Mouse (Mus musculus) MEL (cell line): ENCODE measurements around the gene Slc25a20. TPM values are rescaled to one million over a fixed set of nuclear protein-coding genes. Genes with fewer than 3 reads are reported as not detected.

Experiments
- DNase-seq: peaks from one replicate; pipeline ENCODE4 v3.0.0; 2011; ENCODE audit warnings: low read depth, low spot score
- H3K27ac ChIP-seq: 2 replicates; pipeline ENCODE4 v1.5.1; 2012; ENCODE audit warnings: low read depth, mild to moderate bottlenecking, control low read depth, low read length, moderate library complexity; ENCODE audit not compliant: control insufficient read depth
- H3K27me3 ChIP-seq, 2 experiments: fragments of 150-350 bp in 1 of 2; sonication (generic) in 1 of 2; 2 replicates each; pipeline ENCODE4 v1.6.1; 2012; ENCODE audit warnings: low read length in 2 of 2, mild to moderate bottlenecking in 2 of 2, improper control_type of control experiment in 1 of 2, moderate library complexity in 1 of 2; ENCODE audit not compliant: insufficient read depth in 2 of 2, control insufficient read depth in 1 of 2
- H3K36me3 ChIP-seq, 2 experiments: 2 replicates each; pipeline ENCODE4 v1.6.1; 2012 to 2014; ENCODE audit warnings: low read length in 2 of 2, improper control_type of control experiment in 1 of 2, inconsistent platforms in 1 of 2, mild to moderate bottlenecking in 1 of 2; ENCODE audit not compliant: insufficient read depth in 2 of 2, control insufficient read depth in 1 of 2
- H3K4me1 ChIP-seq, 2 experiments: fragments of 150-350 bp in 1 of 2; sonication (generic) in 1 of 2; 2 replicates each; pipeline ENCODE4 v1.6.1; 2012; ENCODE audit warnings: low read length in 2 of 2, improper control_type of control experiment in 1 of 2, mild to moderate bottlenecking in 1 of 2; ENCODE audit not compliant: insufficient read depth in 2 of 2, control insufficient read depth in 1 of 2
- H3K4me3 ChIP-seq, 2 experiments: fragments of 150-350 bp in 1 of 2; sonication (generic) in 1 of 2; 2 replicates each; pipeline ENCODE4 v1.5.1; 2012; ENCODE audit warnings: low read depth in 2 of 2, low read length in 2 of 2, mild to moderate bottlenecking in 2 of 2, moderate library complexity in 2 of 2, control low read depth in 1 of 2, improper control_type of control experiment in 1 of 2; ENCODE audit not compliant: control insufficient read depth in 1 of 2, insufficient read depth in 1 of 2
- H3K79me2 ChIP-seq: 2 replicates; pipeline ENCODE4 v1.6.1; 2012; ENCODE audit warnings: mild to moderate bottlenecking, low read length, moderate library complexity; ENCODE audit not compliant: control insufficient read depth, poor library complexity, insufficient read depth
- H3K9ac ChIP-seq: 2 replicates; pipeline ENCODE4 v1.6.1; 2012; ENCODE audit warnings: low read depth, mild to moderate bottlenecking, control low read depth, low read length, moderate library complexity; ENCODE audit not compliant: control insufficient read depth, poor library complexity, severe bottlenecking
- H3K9me3 ChIP-seq: fragments of 150-350 bp; sonication (generic); replicated peaks from 2 replicates; pipeline ENCODE4 v1.6.1; 2012; ENCODE audit warnings: mild to moderate bottlenecking, low read length, improper control_type of control experiment, moderate library complexity; ENCODE audit not compliant: insufficient read depth
- CHD2 ChIP-seq: IDR thresholded peaks from 2 replicates; pipeline ENCODE4 v1.6.1; 2011; ENCODE audit warnings: low read length, improper control_type of control experiment
- CTCF ChIP-seq, 3 experiments: IDR thresholded peaks in 2 of 3; conservative IDR thresholded peaks in 1 of 3; 2 replicates each; pipeline ENCODE4 v1.5.1; 2011 to 2012; ENCODE audit warnings: low read length in 3 of 3, low read depth in 2 of 3, mild to moderate bottlenecking in 2 of 3, improper control_type of control experiment in 1 of 3, inconsistent platforms in 1 of 3, mixed read lengths in 1 of 3, moderate library complexity in 1 of 3; ENCODE audit not compliant: control insufficient read depth in 1 of 3, insufficient read depth in 1 of 3, poor library complexity in 1 of 3, severe bottlenecking in 1 of 3
- E2F4 ChIP-seq: IDR thresholded peaks from 2 replicates; pipeline ENCODE4 v1.6.1; 2011; ENCODE audit warnings: low read depth, low read length, improper control_type of control experiment, borderline replicate concordance
- ELF1 ChIP-seq: IDR thresholded peaks from 2 replicates; pipeline ENCODE4 v1.6.1; 2014; ENCODE audit warnings: low read depth, mild to moderate bottlenecking, inconsistent platforms, low read length, improper control_type of control experiment, moderate library complexity
- EP300 ChIP-seq, 2 experiments: IDR thresholded peaks; 2 replicates each; pipeline ENCODE4 v1.6.1; 2011; ENCODE audit warnings: improper control_type of control experiment in 2 of 2, low read length in 2 of 2, low read depth in 1 of 2, mild to moderate bottlenecking in 1 of 2
- ETS1 ChIP-seq: IDR thresholded peaks from 2 replicates; pipeline ENCODE4 v1.6.1; 2012; ENCODE audit warnings: low read depth, mild to moderate bottlenecking, inconsistent platforms, low read length, improper control_type of control experiment, moderate library complexity
- KAT2A ChIP-seq: conservative IDR thresholded peaks from 2 replicates; pipeline ENCODE4 v1.6.1; 2012; ENCODE audit warnings: low read depth, low read length, improper control_type of control experiment, inconsistent platforms
- MAFK ChIP-seq: IDR thresholded peaks from 2 replicates; pipeline ENCODE4 v1.6.1; 2011; ENCODE audit warnings: low read depth, mild to moderate bottlenecking, low read length, improper control_type of control experiment, borderline replicate concordance
- MAX ChIP-seq: IDR thresholded peaks from 2 replicates; pipeline ENCODE4 v1.6.1; 2011; ENCODE audit warnings: low read length, improper control_type of control experiment
- MAZ ChIP-seq: IDR thresholded peaks from 2 replicates; pipeline ENCODE4 v1.6.1; 2012; ENCODE audit warnings: low read depth, mild to moderate bottlenecking, inconsistent platforms, low read length, improper control_type of control experiment
- MEF2A ChIP-seq: IDR thresholded peaks from 2 replicates; pipeline ENCODE4 v1.6.1; 2014; ENCODE audit warnings: low read depth, mild to moderate bottlenecking, inconsistent platforms, low read length, improper control_type of control experiment; ENCODE audit not compliant: poor library complexity, insufficient replicate concordance, severe bottlenecking; ENCODE audit errors: extremely low read depth
- MXI1 ChIP-seq: IDR thresholded peaks from 2 replicates; pipeline ENCODE4 v1.6.1; 2011; ENCODE audit warnings: mild to moderate bottlenecking, low read depth, low read length, improper control_type of control experiment
- NELFE ChIP-seq: IDR thresholded peaks from 2 replicates; pipeline ENCODE4 v1.6.1; 2011; ENCODE audit warnings: low read depth, low read length, improper control_type of control experiment
- NRF1 ChIP-seq: IDR thresholded peaks from 2 replicates; pipeline ENCODE4 v1.6.1; 2014; ENCODE audit warnings: low read depth, mild to moderate bottlenecking, inconsistent platforms, low read length, improper control_type of control experiment, moderate library complexity; ENCODE audit not compliant: poor library complexity, insufficient read depth, severe bottlenecking
- POLR2A ChIP-seq, 2 experiments: IDR thresholded peaks; 2 replicates each; pipeline ENCODE4 v1.6.1; 2011 to 2012; ENCODE audit warnings: low read length in 2 of 2, mild to moderate bottlenecking in 2 of 2, control low read depth in 1 of 2, improper control_type of control experiment in 1 of 2, low read depth in 1 of 2, moderate library complexity in 1 of 2; ENCODE audit not compliant: control insufficient read depth in 1 of 2, insufficient read depth in 1 of 2, poor library complexity in 1 of 2
- POLR2AphosphoS2 ChIP-seq: IDR thresholded peaks from 2 replicates; pipeline ENCODE4 v1.6.1; 2011; ENCODE audit warnings: low read length, improper control_type of control experiment
- POLR2AphosphoS5 ChIP-seq: IDR thresholded peaks from 2 replicates; pipeline ENCODE4 v1.6.1; 2012; ENCODE audit warnings: low read depth, borderline replicate concordance, mild to moderate bottlenecking, inconsistent platforms, low read length, moderate library complexity, mixed read lengths
- RAD21 ChIP-seq: IDR thresholded peaks from 2 replicates; pipeline ENCODE4 v1.6.1; 2011; ENCODE audit warnings: mild to moderate bottlenecking, low read depth, low read length, improper control_type of control experiment
- RCOR1 ChIP-seq: IDR thresholded peaks from 2 replicates; pipeline ENCODE4 v1.6.1; 2012; ENCODE audit warnings: low read depth, mild to moderate bottlenecking, inconsistent platforms, low read length, improper control_type of control experiment
- SIN3A ChIP-seq: IDR thresholded peaks from 2 replicates; pipeline ENCODE4 v1.6.1; 2012; ENCODE audit warnings: low read length, improper control_type of control experiment, inconsistent platforms
- SMC3 ChIP-seq: IDR thresholded peaks from 2 replicates; pipeline ENCODE4 v1.6.1; 2011; ENCODE audit warnings: low read depth, low read length, improper control_type of control experiment
- TAL1 ChIP-seq: IDR thresholded peaks from 2 replicates; pipeline ENCODE4 v1.6.1; 2012; ENCODE audit warnings: mild to moderate bottlenecking, inconsistent platforms, low read length, moderate library complexity, mixed read lengths
- TBP ChIP-seq: IDR thresholded peaks from 2 replicates; pipeline ENCODE4 v1.8.0; 2011; ENCODE audit warnings: low read depth, low read length, improper control_type of control experiment
- UBTF ChIP-seq: IDR thresholded peaks from 2 replicates; pipeline ENCODE4 v1.6.1; 2012; ENCODE audit warnings: low read depth, mild to moderate bottlenecking, inconsistent platforms, low read length, improper control_type of control experiment, moderate library complexity, borderline replicate concordance; ENCODE audit not compliant: insufficient read depth
- USF1 ChIP-seq: IDR thresholded peaks from 2 replicates; pipeline ENCODE4 v1.6.1; 2014; ENCODE audit warnings: low read depth, mild to moderate bottlenecking, inconsistent platforms, low read length, improper control_type of control experiment, moderate library complexity
- ZNF384 ChIP-seq: IDR thresholded peaks from 2 replicates; pipeline ENCODE4 v1.6.1; 2012; ENCODE audit warnings: low read depth, mild to moderate bottlenecking, inconsistent platforms, low read length, improper control_type of control experiment
- polyA plus RNA-seq, 2 experiments: library from polyadenylated mRNA; stranded (reverse) in 1 of 2; unstranded in 1 of 2; fragments of >175 nt in 1 of 2; fragments of >200 nt in 1 of 2; gene quantifications; 2 replicates each; pipeline versions ENCODE4 v1.2.1 to v1.2.4; 2012; ENCODE audit warnings: low replicate concordance in 2 of 2, low read depth in 1 of 2; ENCODE audit not compliant: insufficient read length in 2 of 2, insufficient read depth in 1 of 2, missing spikeins in 1 of 2
- total RNA-seq: library from RNA; depleted of rRNA; stranded (reverse); fragments of 300-350 nt; gene quantifications from 2 replicates; pipeline ENCODE4 v1.2.3, GENCODE M21; 2012

The Slc25a20 gene
- total and polyA plus RNA-seq, 3 experiments: 19.3 to 24.1 TPM; not detected in 1

DNA sequence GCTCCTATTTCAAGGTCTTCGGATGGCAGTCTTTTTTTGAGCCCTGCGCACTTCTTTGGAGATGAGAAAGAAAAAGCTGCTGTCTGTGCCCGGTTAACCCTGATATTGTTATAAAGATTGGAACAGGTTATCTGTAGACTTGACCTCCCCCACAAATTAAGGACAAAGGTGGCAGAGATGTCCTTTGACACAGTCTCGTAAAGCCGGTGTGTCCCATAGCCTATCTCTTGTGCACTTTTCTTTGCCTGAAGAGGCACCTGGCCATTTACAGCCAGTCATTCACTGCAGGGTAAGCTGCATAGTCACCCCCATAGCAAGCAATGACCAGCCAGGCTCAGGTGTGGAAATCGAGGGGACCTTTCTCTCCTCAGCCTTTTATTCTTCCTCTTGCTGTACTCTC is 772 bp downstream of the Slc25a20 start:
- no peak for DNase-seq
- no peaks in the 10 kb centered on the region for H3K79me2 ChIP-seq
- H3K4me3 ChIP-seq: peak overlapping the region; percentile 87 to 97
- H3K9ac ChIP-seq: peak overlapping the region; percentile 80
- H3K9me3 ChIP-seq: no peaks in the 10 kb centered on the region
- H3K27me3 ChIP-seq: no peaks in the 10 kb centered on the region
- peaks cover 3 to 10% of the 10 kb centered on the region in 2 experiments; a peak in 3 of 4 replicates for H3K4me1 ChIP-seq
- no peak overlapping the region for H3K27ac ChIP-seq
- TF ChIP-seq POLR2AphosphoS2 (no peak), NELFE (no peak), SMC3 (no peak), ZNF384 (no peak), E2F4 (no peak), POLR2A (IDR thresholded peaks at IDR 0.05; ENCODE audit: control insufficient read depth in 1 of 2, insufficient read depth in 1 of 2, low read depth in 1 of 2, low read length in 2 of 2, poor library complexity in 1 of 2) (no peak), SIN3A (no peak), KAT2A (no peak), TBP (no peak), CHD2 (no peak), ETS1 (no peak), USF1 (no peak), MAX (no peak), POLR2AphosphoS5 (no peak), MEF2A (no peak), TAL1 (no peak)
- H3K36me3 ChIP-seq: peaks cover 0 to 8% of the 10 kb centered on the region in 2 experiments; a peak in 2 of 4 replicates

DNA sequence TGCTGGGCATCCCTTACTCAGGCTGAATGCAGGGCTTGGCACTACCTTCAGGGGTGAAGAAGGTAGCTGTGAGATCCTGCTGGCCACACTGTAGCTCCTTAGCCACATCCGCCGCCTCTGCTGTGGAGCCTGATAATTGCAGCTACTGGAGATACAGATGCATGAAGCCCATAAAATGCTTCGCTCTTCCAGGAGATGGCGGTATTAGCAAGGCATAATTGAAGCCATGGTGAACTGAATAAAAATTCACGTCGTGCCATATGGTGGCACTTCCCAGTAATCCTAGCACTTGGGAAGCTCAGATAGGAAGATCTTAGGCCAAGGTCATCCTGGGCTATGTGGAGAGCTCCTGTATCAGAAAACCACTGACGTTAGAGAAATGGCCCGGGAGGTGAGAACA is 8.0 kb downstream of the Slc25a20 start:
- H3K9ac ChIP-seq: no peak overlapping the region
- H3K79me2 ChIP-seq: no peaks in the 10 kb centered on the region
- no peaks in the 10 kb centered on the region for H3K36me3 ChIP-seq
- no peak for TF ChIP-seq ELF1
- TF ChIP-seq MAFK: no peak
- no peak for TF ChIP-seq RCOR1
- TF ChIP-seq MEF2A: no peak
- TF ChIP-seq POLR2AphosphoS2: no peak
- no peak for TF ChIP-seq RAD21
- no peak for TF ChIP-seq TBP
- no peak for TF ChIP-seq UBTF
- no peak for TF ChIP-seq NRF1
- TF ChIP-seq SMC3: no peak
- TF ChIP-seq MXI1: no peak
- no peak for TF ChIP-seq EP300 (IDR thresholded peaks at IDR 0.05; ENCODE audit: low read depth in 1 of 2, low read length in 2 of 2)
- TF ChIP-seq CTCF (IDR thresholded peaks at IDR 0.05 in 2 of 3, conservative IDR thresholded peaks at IDR 0.05 in 1 of 3; ENCODE audit: control insufficient read depth in 1 of 3, insufficient read depth in 1 of 3, low read depth in 2 of 3, low read length in 3 of 3, poor library complexity in 1 of 3, severe bottlenecking in 1 of 3): no peak
- TF ChIP-seq MAZ: no peak
- no peaks in the 10 kb centered on the region for H3K27me3 ChIP-seq
- H3K27ac ChIP-seq: no peak overlapping the region
- DNase-seq: no peak
- no peak overlapping the region for H3K4me3 ChIP-seq
- H3K4me1 ChIP-seq: no peaks in the 10 kb centered on the region
- H3K9me3 ChIP-seq: no peaks in the 10 kb centered on the region
